Mouse (Mus musculus) gastrocnemius, adult 2 months (tissue): ENCODE measurements around the gene Cd200r3. TPM values are rescaled to one million over a fixed set of nuclear protein-coding genes. Genes with fewer than 3 reads are reported as not detected.

ENCODE experiments used
- DNase-seq: peaks from one replicate; pipeline ENCODE4 v3.0.0; 2022
- H3K27ac ChIP-seq: fragments of 200-600 bp; 2 replicates; pipeline ENCODE4 v1.8.1; 2022; ENCODE audit warnings: mild to moderate bottlenecking
- H3K4me3 ChIP-seq: fragments of 200-600 bp; 2 replicates; pipeline ENCODE4 v1.8.1; 2022; ENCODE audit warnings: mild to moderate bottlenecking, moderate library complexity
- CTCF ChIP-seq: fragments of 200-600 bp; IDR thresholded peaks from 2 replicates; pipeline ENCODE4 v1.8.1; 2022; ENCODE audit warnings: antibody characterized with exemption, mild to moderate bottlenecking, moderate library complexity
- intact Hi-C: fragments of 180-260 bp; cut with DNase I; formaldehyde crosslinking; loops from one replicate; pipeline ENCODE4 v1.15.1; 2025
- total RNA-seq, 2 experiments: library from RNA; stranded (reverse); gene quantifications; 2 replicates each; pipeline ENCODE4 v1.2.3; 2021

Cd200r3 gene
- total RNA-seq, 2 experiments from 2014 or later: not detected

DNA sequence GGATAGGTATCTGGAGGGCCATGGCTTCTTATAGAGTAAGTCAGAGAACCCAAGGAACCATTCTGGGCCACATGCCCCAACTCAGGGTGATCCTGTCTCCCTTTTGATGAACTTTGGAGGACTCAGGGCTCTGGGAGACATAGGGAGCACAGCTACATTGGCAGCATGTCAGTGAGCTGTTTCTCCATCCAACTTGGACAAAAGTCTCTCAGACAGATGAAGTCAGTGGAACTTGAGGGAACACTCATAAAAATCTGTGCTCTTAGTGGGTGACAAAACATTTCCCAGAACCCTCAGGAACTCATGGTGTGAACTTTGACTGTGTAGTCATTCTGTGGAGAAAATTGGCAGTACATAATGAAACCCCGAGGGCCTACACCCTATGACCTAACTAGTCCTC, 53.2 kb downstream of the Cd200r3 start:
- DNase-seq: peak; percentile 47
- TF ChIP-seq CTCF: no peak
- Histone ChIP-seq H3K27ac (peak overlapping the region; percentile 38; the same call in 1 of the 2 replicates), H3K4me3 (no peak overlapping the region)
- intact Hi-C loops: no loop called here

- TF ChIP-seq CTCF: no peak
- intact Hi-C loops: no loop called here
- no peak for DNase-seq
- Histone ChIP-seq H3K4me3 (no peak overlapping the region), H3K27ac (no peak overlapping the region)
Observed at GRCm38 (mm10) chr16:44999537-44999936, 56.1 kb downstream of the Cd200r3 start.

GRCm38 (mm10) chr16:45004443-45004842, 61.0 kb downstream of the Cd200r3 start:
- DNase-seq: no peak
- no peak for TF ChIP-seq CTCF
- Histone ChIP-seq H3K4me3 (no peak overlapping the region), H3K27ac (no peak overlapping the region)
- intact Hi-C loops: no loop called here

DNA sequence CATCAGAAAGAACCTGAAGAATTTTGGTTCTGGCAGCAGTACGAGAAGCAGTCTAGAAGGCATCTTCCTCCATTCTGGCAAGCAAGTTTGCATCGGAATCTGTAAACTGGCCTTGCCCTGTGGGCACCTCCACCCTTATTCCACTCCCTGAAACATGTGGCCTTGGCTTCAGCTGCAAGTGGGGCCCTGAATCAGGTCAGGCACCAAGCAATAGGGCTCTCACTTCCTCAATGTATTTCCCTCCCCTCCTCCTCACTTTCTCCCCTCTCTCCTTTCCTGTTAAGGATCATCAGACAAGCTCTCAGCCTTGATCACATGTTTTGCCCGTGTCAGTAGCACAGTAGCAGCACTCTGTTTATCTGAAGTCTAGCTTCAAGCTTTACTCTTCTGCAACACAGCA, 61.8 kb downstream of the Cd200r3 start:
- intact Hi-C loops: no loop called here
- no peak for TF ChIP-seq CTCF
- no peak overlapping the region for H3K27ac ChIP-seq
- no peak overlapping the region for H3K4me3 ChIP-seq
- no peak for DNase-seq

DNA sequence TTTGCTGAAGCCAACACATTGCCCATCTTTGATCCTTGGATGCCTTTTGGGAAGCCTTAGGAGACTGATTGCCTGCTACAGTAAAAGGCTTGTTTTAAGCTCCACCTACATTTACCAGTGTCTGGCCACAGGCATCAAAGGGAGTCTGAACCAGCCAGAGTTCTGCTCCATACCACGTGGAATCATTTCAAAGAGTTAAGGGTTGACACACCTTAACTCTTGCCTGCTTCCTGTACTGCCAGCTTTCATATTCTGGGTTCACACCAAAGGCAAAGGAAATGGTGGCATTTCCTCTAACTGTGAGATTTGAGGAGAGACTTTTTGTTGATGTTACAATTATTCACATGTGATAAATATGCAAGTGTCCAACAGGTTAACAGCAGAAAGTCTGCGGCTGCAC, 63.5 kb downstream of the Cd200r3 start:
- TF ChIP-seq CTCF: no peak
- intact Hi-C loops: no loop called here
- no peak for DNase-seq
- Histone ChIP-seq H3K27ac (no peak overlapping the region), H3K4me3 (no peak overlapping the region)

DNA sequence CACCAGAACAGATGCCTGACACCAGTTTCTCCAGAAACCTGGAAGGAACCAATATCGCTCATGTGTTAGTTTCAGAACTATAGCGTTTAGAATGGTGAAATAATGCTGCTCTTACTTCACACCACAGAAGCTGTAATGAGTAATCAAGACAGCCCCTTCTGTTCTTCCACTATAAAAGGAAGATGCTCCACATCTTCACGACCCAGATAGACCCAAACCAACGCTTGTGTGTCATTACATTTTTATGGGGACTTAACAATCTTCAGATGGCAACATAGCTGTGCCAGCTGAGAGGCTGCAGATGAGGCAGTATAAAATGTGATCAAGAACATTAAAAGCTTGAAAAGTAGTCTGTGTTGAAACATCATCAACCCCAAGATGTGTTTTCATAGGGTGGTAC, 64.3 kb downstream of the Cd200r3 start:
- DNase-seq: no peak
- no peak for TF ChIP-seq CTCF
- Histone ChIP-seq H3K4me3 (no peak overlapping the region), H3K27ac (no peak overlapping the region)
- intact Hi-C loops: no loop called here

- intact Hi-C loops: no loop called here
- peak overlapping the region; percentile 68 for H3K27ac ChIP-seq
- DNase-seq: peak; percentile 57
- no peak for TF ChIP-seq CTCF
- no peak overlapping the region for H3K4me3 ChIP-seq
Observed at GRCm38 (mm10) chr16:45009634-45010033, 66.2 kb downstream of the Cd200r3 start.

GRCm38 (mm10) chr16:45015591-45015990, 72.1 kb downstream of the Cd200r3 start:
- peak; percentile 27 for DNase-seq

GRCm38 (mm10) chr16:45016488-45016887, 73.0 kb downstream of the Cd200r3 start:
- peak overlapping the region; percentile 54; the same call in 1 of the 2 replicates for H3K27ac ChIP-seq
- no peak for DNase-seq
- TF ChIP-seq CTCF: no peak
- intact Hi-C loops: no loop called here
- H3K4me3 ChIP-seq: no peak overlapping the region

More at GRCm38 (mm10) chr16:45015591-45015990, 72.1 kb downstream of the Cd200r3 start:
- H3K27ac ChIP-seq: peak overlapping the region; percentile 54
- intact Hi-C loops: no loop called here
- TF ChIP-seq CTCF: no peak
- H3K4me3 ChIP-seq: no peak overlapping the region

GRCm38 (mm10) chr16:45018868-45019267, 75.4 kb downstream of the Cd200r3 start:
- no peak for DNase-seq
- no peak overlapping the region for H3K4me3 ChIP-seq
- intact Hi-C loops: no loop called here
- no peak for TF ChIP-seq CTCF
- no peak overlapping the region for H3K27ac ChIP-seq

DNA sequence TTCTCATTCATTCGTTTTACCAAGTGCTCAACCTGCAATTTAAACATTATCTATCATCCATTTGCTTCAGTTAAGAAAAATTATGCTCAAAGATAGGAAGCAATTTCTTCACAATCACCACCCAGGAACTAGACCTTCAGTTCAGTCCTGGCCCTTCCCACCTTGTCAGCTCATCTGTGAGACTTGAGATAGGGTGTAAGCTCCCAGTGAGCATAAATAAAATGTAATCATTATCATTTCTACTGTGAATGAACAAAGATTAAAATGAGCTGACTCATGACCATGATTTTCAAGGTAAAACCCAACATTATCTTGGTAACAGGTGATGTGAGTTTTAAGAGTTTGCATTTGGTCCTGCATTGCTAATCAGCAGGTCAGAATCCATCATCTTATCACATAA, 76.6 kb downstream of the Cd200r3 start:
- intact Hi-C loops: loop anchor here (10.0 kb wide), 1 partner anchor 255 kb away; the partner anchor contains the start of gene Cd200r1

GRCm38 (mm10) chr16:45020669-45021309, 77.3 kb downstream of the Cd200r3 start:
- Histone ChIP-seq H3K27ac (no peak overlapping the region), H3K4me3 (no peak overlapping the region)
- no peak for TF ChIP-seq CTCF
- intact Hi-C loops: loop anchor here (10.0 kb wide), 1 partner anchor 256 kb away; the partner anchor contains the start of gene Cd200r1
- DNase-seq: no peak

More for the DNA sequence above, 76.6 kb downstream of the Cd200r3 start:
- no peak overlapping the region for H3K27ac ChIP-seq
- no peak overlapping the region for H3K4me3 ChIP-seq
- DNase-seq: no peak
- TF ChIP-seq CTCF: no peak

DNA sequence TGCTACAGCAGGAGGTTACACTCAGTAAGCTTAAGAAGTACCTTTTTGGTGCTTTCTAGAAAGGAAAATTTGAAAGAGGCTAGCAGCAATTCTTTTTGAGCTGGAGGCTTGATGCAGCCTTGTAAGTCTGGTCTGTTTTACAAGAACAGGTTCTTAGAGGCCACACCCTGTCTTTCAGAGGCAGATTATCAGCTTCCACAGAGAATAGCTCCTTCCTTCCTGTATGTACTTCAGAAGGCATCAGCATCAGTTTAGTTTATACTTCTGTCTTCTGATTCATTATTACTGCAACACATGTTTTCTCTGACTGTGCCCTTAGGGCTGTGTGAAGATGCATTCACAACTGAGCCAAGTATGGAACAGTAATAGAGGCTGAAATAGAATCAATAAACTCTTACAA, 78.0 kb downstream of the Cd200r3 start:
- DNase-seq: no peak
- Histone ChIP-seq H3K4me3 (no peak overlapping the region), H3K27ac (no peak overlapping the region)
- TF ChIP-seq CTCF: no peak
- intact Hi-C loops: loop anchor here (10.0 kb wide), 1 partner anchor 257 kb away; the partner anchor contains the start of gene Cd200r1

- intact Hi-C loops: loop anchor here (10.0 kb wide), 1 partner anchor 259 kb away; the partner anchor contains the start of gene Cd200r1
- no peak for DNase-seq
Observed at GRCm38 (mm10) chr16:45023904-45024303, 80.4 kb downstream of the Cd200r3 start.

More at GRCm38 (mm10) chr16:45023904-45024303, 80.4 kb downstream of the Cd200r3 start:
- no peak overlapping the region for H3K27ac ChIP-seq
- TF ChIP-seq CTCF: peak; percentile 56
- no peak overlapping the region for H3K4me3 ChIP-seq
